19 mouse cellular contexts compared by ENCODE assay signal in genomic region chr7:120671271-120671670, GRCm38 (mm10). TPM values are rescaled to one million over a fixed set of nuclear protein-coding genes. Genes with fewer than 3 reads are reported as not detected.
DNase-seq lines count a peak whose midpoint lies in the region; ATAC-seq lines count a peak whose summit lies in the region.
"Had no signal": no experiment of that assay in that cellular context is flagged by ENCODE, and none has a peak within 500 bp of the region (broad histone marks: within the 10 kb centered on the region; RNA-seq: fewer than 3 reads in every experiment).

No protein-coding gene starts in this region.

- H3K4me2 ChIP-seq in neural tube, embryonic 15.5 days, result no peak overlapping the region
- H3K4me2 ChIP-seq: forebrain, embryonic 13.5 days; heart, embryonic 12.5 days; hindbrain, embryonic 15.5 days had no signal

- no peaks in the 10 kb centered on the region for H3K9me3 ChIP-seq in neural tube, embryonic 15.5 days (replicated peaks)
- H3K9me3 ChIP-seq: forebrain, embryonic 13.5 days; heart, embryonic 12.5 days; hindbrain, embryonic 15.5 days had no signal

- no peak overlapping the region for H3K4me3 ChIP-seq in neural tube, embryonic 15.5 days (replicated peaks)
- H3K4me3 ChIP-seq: forebrain, embryonic 13.5 days; heart, embryonic 12.5 days; hindbrain, embryonic 15.5 days had no signal

- H3K27me3 ChIP-seq in neural tube, embryonic 15.5 days (replicated peaks), result no peaks in the 10 kb centered on the region
- H3K27me3 ChIP-seq: forebrain, embryonic 13.5 days; hindbrain, embryonic 15.5 days had no signal

- no peak overlapping the region for H3K27ac ChIP-seq in neural tube, embryonic 15.5 days (replicated peaks)
- H3K27ac ChIP-seq: forebrain, embryonic 13.5 days; hindbrain, embryonic 15.5 days had no signal

- H3K4me1 ChIP-seq in neural tube, embryonic 15.5 days, result peaks cover 14% of the 10 kb centered on the region

- intact Hi-C loops in heart, postnatal 36 days (cut with DNase I), result loop anchor here (2.0 kb wide), 1 partner anchor 58 kb away; no protein-coding TSS in a partner anchor

- H3K9ac ChIP-seq in neural tube, embryonic 15.5 days (replicated peaks), result no peak overlapping the region
- H3K9ac ChIP-seq: forebrain, embryonic 13.5 days; forebrain, postnatal 0 days; heart, embryonic 12.5 days; hindbrain, embryonic 15.5 days had no signal

- 73% methylated on average over 2 of the region's 2 CpGs for WGBS in neural tube, embryonic 15.5 days

- no peaks in the 10 kb centered on the region for H3K36me3 ChIP-seq in neural tube, embryonic 15.5 days
- H3K36me3 ChIP-seq: heart, embryonic 12.5 days; hindbrain, embryonic 15.5 days had no signal

- ATAC-seq in neural tube, embryonic 15.5 days (ENCODE audit: low FRiP score), result no peak
- ATAC-seq: forebrain, embryonic 13.5 days; forebrain, postnatal 0 days had no signal

- peak; percentile 25 for DNase-seq in heart, adult 11 months
- no peak for DNase-seq in heart, postnatal 36 days
- peak; percentile 46 for DNase-seq in kidney, adult 9 months
- no peak for DNase-seq in kidney, adult 11 months
- DNase-seq in NIH3T3 (ENCODE audit: low read depth), result peak; percentile 4
- no peak for DNase-seq in ovary, adult 18-20 months (ENCODE audit: low spot score)
- DNase-seq: adrenal gland, adult 2 months; adrenal gland, postnatal 36 days; cerebellum, adult 2 months; cerebellum, postnatal 10 days; forebrain, postnatal 0 days; gastrocnemius, postnatal 14 days had no signal

RNA-seq across cellular contexts. Expression of gene Pdzd9, which starts 1.1 kb away (rescaled TPM):
- total RNA-seq in heart, postnatal 36 days (2021), result not detected
- polyA plus RNA-seq in neural tube, embryonic 15.5 days (2015; fragmentation: Nextera tagmentation; extraction: Ambion mirVana), result 0.40 and 0.42 TPM in 2 replicates
- total RNA-seq: adrenal gland, adult 2 months; adrenal gland, postnatal 36 days; gastrocnemius, adult 18-20 months; heart, adult 8-10 months; heart, postnatal 25 days had no signal
- polyA plus RNA-seq: adrenal gland, adult 2 months; cerebellum, adult 2 months had no signal

RNA-seq across cellular contexts. Expression of gene Mosmo, which starts 6.1 kb away (rescaled TPM):
- 10 to 100 TPM; 31.4 to 36.2 TPM for total RNA-seq in heart, postnatal 36 days (2021)
- polyA plus RNA-seq in neural tube, embryonic 15.5 days (2015; fragmentation: Nextera tagmentation; extraction: Ambion mirVana), result 11.2 and 11.8 TPM in 2 replicates

RNA-seq across cellular contexts. Expression of gene Uqcrc2, which starts 36.3 kb away (rescaled TPM):
- 1,000 to 10,000 TPM; 1,148 to 1,194 TPM for total RNA-seq in heart, postnatal 36 days (2021)
- polyA plus RNA-seq in neural tube, embryonic 15.5 days (2015; fragmentation: Nextera tagmentation; extraction: Ambion mirVana), result 244 and 245 TPM in 2 replicates

Comparison
In these comparisons a context has a peak if more than half of its experiments do, and no peak if none do; other contexts are left out.
1. DNase-seq: peak in heart, adult 11 months (single experiment), kidney, adult 9 months (single experiment) and NIH3T3 (single experiment); none in heart, postnatal 36 days (0 of 2), kidney, adult 11 months (single experiment) and ovary, adult 18-20 months (single experiment).